Mouse (Mus musculus): ENCODE results near the gene Fkrp.

- TF ChIP-seq CTCF (IDR thresholded peaks at IDR 0.05; ENCODE audit: borderline replicate concordance, extremely low read depth, insufficient read depth, insufficient read length), result no peak
- TF ChIP-seq POLR2A (IDR thresholded peaks at IDR 0.05; ENCODE audit: borderline replicate concordance, extremely low read depth, insufficient read depth, insufficient read length, poor library complexity, severe bottlenecking), result no peak
These were observed 7.9 kb downstream of the Fkrp start for GRCm38 (mm10) chr7:16808647-16809046.

All from brain, embryonic 14.5 days (tissue).